Mouse (Mus musculus) urinary bladder, postnatal 25 days (tissue): ENCODE results near the gene Cntn6.

Source experiments
- DNase-seq: peaks from one replicate; pipeline ENCODE4 v3.0.0; 2022; ENCODE audit warnings: low spot score

Cntn6 gene

GRCm38 (mm10) chr6:104492490-104493431, at the start of gene Cntn6:
TSS of gene Cntn6 (plus strand) at chr6:104492790.
- DNase-seq, result no peak

DNA sequence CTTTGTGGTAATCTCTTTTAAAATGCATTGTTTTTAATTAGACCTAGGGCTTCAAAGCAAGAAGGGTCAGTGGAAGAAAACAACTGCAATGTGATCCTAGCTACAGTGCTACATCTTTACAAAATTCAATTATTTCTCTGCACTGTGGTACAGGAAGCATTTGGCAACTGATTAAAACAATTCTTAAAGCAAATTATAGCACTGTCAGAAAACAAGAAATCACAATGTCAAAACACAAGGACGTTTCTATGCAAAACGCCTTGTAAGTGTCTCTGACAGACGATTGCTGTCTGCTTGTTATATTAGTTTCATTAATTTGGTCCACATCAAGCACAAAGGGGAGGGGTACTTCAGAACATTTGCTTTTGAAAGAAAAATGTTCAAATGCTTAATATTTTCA, 48.9 kb upstream of the Cntn6 start:
- DNase-seq, result no peak

GRCm38 (mm10) chr6:104470706-104471105, 21.9 kb upstream of the Cntn6 start:
- DNase-seq, result no peak

DNA sequence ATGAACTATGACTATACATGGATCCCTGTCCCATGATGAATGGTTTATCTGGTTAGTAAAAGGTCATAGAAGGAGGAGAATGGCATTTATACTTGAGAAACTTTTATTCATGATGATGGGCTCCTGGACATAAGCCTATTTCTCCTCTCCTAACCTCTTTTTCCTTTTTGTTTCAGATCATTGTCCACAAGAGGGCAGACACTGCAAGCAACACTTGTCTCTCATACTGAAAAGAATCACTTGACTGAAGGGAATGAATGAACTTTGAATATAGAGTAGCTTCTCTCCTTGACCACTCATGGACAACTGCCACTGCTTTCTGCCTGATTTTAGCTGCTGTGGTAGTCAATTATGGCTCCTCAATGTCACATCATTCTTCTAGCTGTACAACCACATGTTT, 13.3 kb upstream of the Cntn6 start:
- no peak for DNase-seq

GRCm38 (mm10) chr6:104493459-104493858, 869 bp downstream of the Cntn6 start:
- no peak for DNase-seq

- no peak for DNase-seq
These were observed 3.2 kb downstream of the Cntn6 start for GRCm38 (mm10) chr6:104495801-104496200.

GRCm38 (mm10) chr6:104563993-104564392, 71.4 kb downstream of the Cntn6 start:
- no peak for DNase-seq

DNA sequence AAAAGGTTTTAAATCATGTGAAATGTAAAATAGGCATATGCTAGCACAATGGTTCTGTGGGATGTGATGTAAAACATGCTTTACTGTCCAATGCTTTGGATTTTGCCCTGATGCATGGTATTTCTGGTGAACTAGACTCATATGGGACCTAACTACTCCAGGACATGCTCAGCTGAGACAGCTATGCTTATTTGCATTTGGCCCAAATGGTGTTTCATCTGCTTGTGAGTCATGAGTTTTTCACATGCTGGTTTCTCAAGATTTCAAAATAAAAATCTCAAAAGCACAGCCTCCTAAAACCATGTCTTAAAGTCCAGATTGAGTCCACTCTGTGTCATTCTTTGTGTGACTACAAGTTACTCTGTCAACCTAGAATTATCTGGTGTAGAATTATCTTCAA, 77.0 kb downstream of the Cntn6 start:
- no peak for DNase-seq

DNA sequence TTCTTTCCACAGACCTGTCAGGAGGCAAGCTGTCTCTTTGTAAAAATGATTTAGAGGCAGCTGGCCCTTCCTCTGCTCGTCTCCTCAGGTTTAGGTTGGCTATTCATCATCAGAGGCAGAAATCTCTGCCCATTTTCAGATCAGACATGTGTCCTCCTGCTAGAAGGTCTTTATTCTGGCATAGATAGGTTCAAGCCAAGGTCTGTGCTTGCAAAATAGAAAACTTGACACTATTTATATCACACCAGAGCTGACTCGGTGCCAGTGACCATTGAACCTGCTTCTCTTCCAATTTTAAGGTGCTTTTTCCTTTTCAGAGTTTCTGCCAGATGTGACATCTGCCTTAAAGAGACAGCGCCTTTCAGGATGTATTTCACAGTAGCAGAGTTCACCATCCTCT, 95.4 kb downstream of the Cntn6 start:
- no peak for DNase-seq

- DNase-seq, result no peak
These were observed 108.3 kb downstream of the Cntn6 start for GRCm38 (mm10) chr6:104600838-104601397.

DNA sequence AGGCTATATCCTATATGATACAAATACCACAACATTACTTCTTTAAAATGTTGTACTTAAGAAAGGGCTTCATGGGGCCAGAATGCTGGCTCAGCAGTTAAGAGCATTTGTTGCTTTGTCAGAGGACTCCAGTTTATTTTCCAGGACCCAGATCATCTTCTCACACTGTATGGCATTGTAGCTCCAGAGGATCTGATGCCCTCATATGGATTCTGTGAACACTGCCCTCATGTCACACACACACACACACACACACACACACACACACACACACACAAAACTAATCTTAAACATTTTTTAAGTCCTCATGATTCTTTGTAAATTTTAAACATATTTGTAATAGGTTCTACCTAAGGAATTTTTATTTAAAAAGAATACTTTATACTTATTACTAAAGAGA, 110.3 kb downstream of the Cntn6 start:
- DNase-seq, result no peak

DNA sequence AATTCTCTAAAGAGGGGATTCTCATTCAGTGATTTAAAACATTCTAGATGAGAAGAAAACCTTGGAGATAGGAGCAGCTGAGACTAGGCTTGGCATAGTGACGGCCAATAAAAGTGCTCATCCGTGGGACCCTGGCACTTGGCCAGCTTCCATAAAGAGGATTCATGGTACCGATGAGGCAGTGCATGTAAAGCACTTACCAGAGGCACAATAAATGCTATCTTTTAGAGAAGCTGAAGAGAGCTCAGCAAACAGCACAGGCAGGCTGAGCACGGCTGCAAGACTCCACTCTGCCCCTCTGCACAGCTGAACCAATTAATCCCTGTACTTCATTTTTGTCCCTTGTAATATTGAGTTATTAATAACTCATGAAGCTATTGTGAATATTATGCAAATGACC, 110.8 kb downstream of the Cntn6 start:
- no peak for DNase-seq

DNA sequence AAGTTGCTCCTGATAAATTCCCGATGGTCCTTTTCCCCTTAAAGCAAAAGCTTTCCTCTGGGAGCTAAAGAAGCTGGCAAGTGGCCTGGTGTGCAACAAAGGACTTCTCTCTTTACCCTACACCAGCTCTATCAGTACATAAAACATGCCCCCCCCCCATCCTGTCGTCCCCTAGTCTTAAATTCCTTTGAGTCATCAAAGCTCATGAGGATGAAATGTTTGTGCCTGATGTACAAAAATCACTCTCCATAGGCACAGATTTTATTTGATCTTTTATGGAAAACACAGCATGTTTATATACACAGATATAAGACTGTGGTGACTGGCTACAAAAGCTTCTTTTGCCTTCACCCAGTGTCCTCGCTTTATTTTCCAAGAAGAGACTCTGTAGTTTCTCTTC, 112.6 kb downstream of the Cntn6 start:
- DNase-seq, result no peak

- DNase-seq, result no peak
These were observed 160.9 kb downstream of the Cntn6 start for GRCm38 (mm10) chr6:104653518-104653917.

GRCm38 (mm10) chr6:104668701-104669100, 176.1 kb downstream of the Cntn6 start:
- no peak for DNase-seq

DNA sequence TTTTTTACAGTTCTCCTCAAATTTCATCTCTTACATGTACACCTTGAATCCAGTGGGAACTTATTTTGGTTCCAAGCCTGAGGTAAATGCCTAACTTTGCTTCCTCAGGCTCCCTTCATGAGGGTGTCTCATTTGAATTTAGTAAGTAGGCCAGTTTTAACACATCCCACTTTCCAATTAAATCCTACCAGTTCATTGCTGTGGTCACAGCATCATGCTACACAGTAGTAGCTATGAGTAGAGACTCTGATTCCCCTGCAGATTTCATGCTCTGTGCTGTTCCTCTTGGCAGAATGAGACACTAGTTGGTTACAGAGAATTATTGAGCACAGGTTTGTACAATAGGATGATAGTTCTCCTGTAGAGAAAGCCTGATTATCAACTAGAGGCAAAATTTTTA, 181.7 kb downstream of the Cntn6 start:
- no peak for DNase-seq

DNA sequence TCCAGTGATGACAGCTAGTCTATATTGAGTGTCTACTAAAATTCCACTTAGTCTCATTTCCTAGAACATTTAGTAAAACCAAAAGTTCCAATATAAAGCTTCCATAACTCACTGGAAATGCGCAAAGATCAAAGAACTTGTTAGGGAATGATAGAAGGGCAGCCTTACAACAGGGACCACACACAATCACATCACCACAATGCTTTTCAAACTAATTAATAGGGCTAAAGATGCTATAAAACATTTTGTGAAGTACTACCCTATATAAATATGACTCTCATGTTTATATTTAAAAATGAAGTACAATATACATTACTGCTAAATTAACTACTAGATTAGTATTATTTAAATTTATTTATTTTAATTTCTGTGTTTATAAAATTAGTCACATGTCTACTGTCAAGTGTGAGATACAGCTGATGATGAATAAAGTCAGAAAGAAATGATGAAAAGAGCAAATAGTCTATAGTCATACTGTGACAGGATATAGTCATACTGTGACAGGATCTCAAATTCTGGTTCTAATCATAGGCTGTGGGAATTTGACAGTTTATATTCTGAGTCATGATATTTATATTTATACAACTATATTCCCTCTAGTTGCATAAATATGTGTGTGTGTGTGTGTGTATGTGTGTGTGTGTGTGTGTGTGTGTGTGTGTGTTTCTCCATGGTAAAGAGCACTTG, 187.4 kb downstream of the Cntn6 start:
- no peak for DNase-seq

DNA sequence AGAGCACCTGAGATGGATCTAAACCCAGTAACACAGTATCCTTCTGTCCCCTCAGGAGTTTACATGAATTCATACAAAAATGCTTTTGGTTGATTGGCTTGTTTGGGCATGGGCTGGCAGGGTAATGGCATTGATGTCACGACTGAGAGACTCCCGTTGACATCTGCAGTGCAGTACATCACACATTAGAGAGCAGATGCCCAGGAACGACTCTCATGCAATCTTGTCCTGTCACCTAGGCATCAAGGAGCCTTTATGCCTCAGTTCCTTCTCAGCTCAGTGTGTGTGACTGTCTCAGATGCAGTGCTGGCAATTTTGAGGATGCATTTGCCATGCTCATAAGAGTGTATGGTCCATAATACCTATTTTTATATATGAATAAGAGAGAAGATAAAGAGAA, 195.4 kb downstream of the Cntn6 start:
- no peak for DNase-seq

- no peak for DNase-seq
These were observed 196.0 kb downstream of the Cntn6 start for GRCm38 (mm10) chr6:104688439-104689125.

GRCm38 (mm10) chr6:104728571-104728970, 236.0 kb downstream of the Cntn6 start:
- DNase-seq, result no peak

- DNase-seq, result no peak
These were observed 241.7 kb downstream of the Cntn6 start for GRCm38 (mm10) chr6:104734256-104734655.

- no peak for DNase-seq
These were observed 246.4 kb downstream of the Cntn6 start for GRCm38 (mm10) chr6:104738999-104739398.
